Mouse (Mus musculus) C2C12 (cell line): ENCODE results near the gene Foxp2. TPM values are rescaled to one million over a fixed set of nuclear protein-coding genes. Genes with fewer than 3 reads are reported as not detected.

Experiments
- H3K27me3 ChIP-seq: one replicate; pipeline ENCODE4 v1.6.1; 2011; ENCODE audit not compliant: control insufficient read depth, insufficient read depth, insufficient read length
- H3K36me3 ChIP-seq: one replicate; pipeline ENCODE4 v1.6.1; 2011; ENCODE audit not compliant: control insufficient read depth, insufficient read depth
- H3K4me3 ChIP-seq: one replicate; pipeline ENCODE4 v1.5.1; 2011; ENCODE audit warnings: mild to moderate bottlenecking, control low read depth; ENCODE audit not compliant: poor library complexity, insufficient read depth, severe bottlenecking
- H3K79me2 ChIP-seq: one replicate; pipeline ENCODE4 v1.6.1; 2011; ENCODE audit not compliant: control insufficient read depth, insufficient read depth
- H3K79me3 ChIP-seq: one replicate; pipeline ENCODE4 v1.6.1; 2011; ENCODE audit warnings: low read depth, control low read depth
- H3ac ChIP-seq: one replicate; pipeline ENCODE3; 2011; ENCODE audit warnings: low read depth; ENCODE audit not compliant: control insufficient read depth, insufficient read length
- CEBPB ChIP-seq: IDR thresholded peaks from one replicate; pipeline ENCODE4 v1.6.1; 2011; ENCODE audit warnings: low read depth, mild to moderate bottlenecking, control low read depth, moderate library complexity
- CTCF ChIP-seq: IDR thresholded peaks from one replicate; pipeline ENCODE4 v1.5.1; 2011; ENCODE audit not compliant: control insufficient read depth, insufficient read depth, insufficient read length
- FOSL1 ChIP-seq: IDR thresholded peaks from one replicate; pipeline ENCODE4 v1.8.0; 2011; ENCODE audit warnings: mild to moderate bottlenecking, low read length; ENCODE audit not compliant: poor library complexity, insufficient read depth, severe bottlenecking
- MAX ChIP-seq: IDR thresholded peaks from one replicate; pipeline ENCODE4 v1.6.1; 2011; ENCODE audit warnings: mild to moderate bottlenecking, control low read depth
- MYOD1 ChIP-seq: IDR thresholded peaks from one replicate; pipeline ENCODE4 v1.6.1; 2011; ENCODE audit warnings: low read depth; ENCODE audit not compliant: control insufficient read depth, insufficient read length
- MYOG ChIP-seq: IDR thresholded peaks from one replicate; pipeline ENCODE4 v1.6.1; 2011; ENCODE audit not compliant: control insufficient read depth, insufficient read length; ENCODE audit errors: extremely low read depth
- USF1 ChIP-seq: IDR thresholded peaks from one replicate; pipeline ENCODE4 v1.6.1; 2011; ENCODE audit warnings: low read depth, mild to moderate bottlenecking, control low read depth, moderate library complexity
- polyA plus RNA-seq: library from polyadenylated mRNA; unstranded; fragments of >200 nt; fragmentation: generic; extraction: Trizol; gene quantifications from one replicate; pipeline ENCODE4 v1.2.1, GENCODE M21; 2012; ENCODE audit warnings: missing spikeins

Gene Foxp2
- polyA plus RNA-seq, 1 experiment, result not detected

- Histone ChIP-seq H3ac (no peak overlapping the region), H3K79me3 (no peaks in the 10 kb centered on the region), H3K36me3 (no peaks in the 10 kb centered on the region), H3K27me3 (no peaks in the 10 kb centered on the region), H3K4me3 (no peak overlapping the region), H3K79me2 (no peaks in the 10 kb centered on the region)
- TF ChIP-seq MYOD1, result no peak
- no peak for TF ChIP-seq CTCF
- TF ChIP-seq MAX, result no peak
- TF ChIP-seq FOSL1, result no peak
- no peak for TF ChIP-seq USF1
- no peak for TF ChIP-seq MYOG
- no peak for TF ChIP-seq CEBPB
Measured at GRCm38 (mm10) chr6:15318343-15318742, 417.2 kb downstream of the Foxp2 start.

DNA sequence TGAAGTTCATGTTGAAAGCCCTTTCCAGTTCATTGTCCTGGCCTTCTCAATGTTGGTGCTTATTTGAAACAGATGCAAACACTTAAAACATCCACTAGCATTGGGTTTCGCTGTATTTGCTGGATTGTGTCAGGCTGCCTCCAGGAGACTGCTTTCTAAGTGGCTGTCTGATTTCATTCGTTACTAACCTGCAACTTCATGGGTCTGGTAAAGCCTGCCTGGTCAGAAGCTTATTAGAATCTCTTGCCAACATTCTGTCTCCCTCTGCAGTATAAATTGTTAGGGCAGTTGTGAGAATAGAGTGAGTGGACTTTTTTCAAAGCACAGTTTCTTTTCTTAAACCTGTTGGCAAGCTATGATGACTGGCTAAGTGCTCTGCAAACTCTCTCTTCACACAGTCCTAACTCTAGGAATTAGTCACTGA, 420.4 kb downstream of the Foxp2 start:
- Histone ChIP-seq H3K27me3 (no peaks in the 10 kb centered on the region), H3K79me3 (no peaks in the 10 kb centered on the region), H3K36me3 (no peaks in the 10 kb centered on the region), H3ac (no peak overlapping the region), H3K4me3 (no peak overlapping the region), H3K79me2 (no peaks in the 10 kb centered on the region)
- TF ChIP-seq CEBPB, result no peak
- TF ChIP-seq CTCF, result no peak
- no peak for TF ChIP-seq MYOD1

GRCm38 (mm10) chr6:15323099-15323498, 421.9 kb downstream of the Foxp2 start:
- TF ChIP-seq USF1 (no peak), CEBPB (no peak), CTCF (no peak), MYOD1 (no peak), FOSL1 (no peak), MYOG (no peak), MAX (no peak)
- H3K27me3 ChIP-seq, result no peaks in the 10 kb centered on the region
- no peaks in the 10 kb centered on the region for H3K79me2 ChIP-seq
- H3K79me3 ChIP-seq, result no peaks in the 10 kb centered on the region
- no peak overlapping the region for H3K4me3 ChIP-seq
- no peak overlapping the region for H3ac ChIP-seq
- H3K36me3 ChIP-seq, result no peaks in the 10 kb centered on the region

DNA sequence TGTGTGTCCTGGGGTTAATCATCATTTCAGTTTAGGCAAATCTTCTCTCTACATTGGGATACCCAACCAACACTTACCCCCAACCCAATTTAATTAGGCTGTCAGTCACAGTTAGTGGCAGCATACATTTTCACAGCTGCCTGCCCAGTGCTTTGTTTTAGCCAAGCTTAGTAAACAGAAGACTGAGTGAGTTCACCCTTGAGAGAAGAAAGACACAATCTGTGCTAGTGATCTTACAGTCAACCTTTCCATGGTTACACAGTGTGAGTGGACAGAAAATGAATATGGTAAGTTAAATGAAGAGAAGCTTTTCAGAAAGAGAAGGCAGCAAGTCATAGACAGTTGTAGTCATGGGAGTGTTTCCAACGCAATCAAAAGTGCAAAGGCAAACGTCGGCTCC, 446.6 kb downstream of the Foxp2 start:
- no peak overlapping the region for H3ac ChIP-seq
- no peaks in the 10 kb centered on the region for H3K79me3 ChIP-seq
- H3K79me2 ChIP-seq, result no peaks in the 10 kb centered on the region
- TF ChIP-seq CEBPB (no peak), FOSL1 (no peak)
- no peaks in the 10 kb centered on the region for H3K36me3 ChIP-seq
- H3K27me3 ChIP-seq, result no peaks in the 10 kb centered on the region
- no peak overlapping the region for H3K4me3 ChIP-seq

GRCm38 (mm10) chr6:15355852-15356251, 454.7 kb downstream of the Foxp2 start:
- Histone ChIP-seq H3K79me3 (no peaks in the 10 kb centered on the region), H3ac (no peak overlapping the region), H3K79me2 (no peaks in the 10 kb centered on the region), H3K27me3 (no peaks in the 10 kb centered on the region), H3K4me3 (no peak overlapping the region), H3K36me3 (no peaks in the 10 kb centered on the region)
- no peak for TF ChIP-seq USF1
- no peak for TF ChIP-seq CTCF
- TF ChIP-seq MYOD1, result no peak
- no peak for TF ChIP-seq MYOG
- TF ChIP-seq MAX, result no peak
- no peak for TF ChIP-seq FOSL1
- no peak for TF ChIP-seq CEBPB

- no peak overlapping the region for H3K4me3 ChIP-seq
- H3ac ChIP-seq, result no peak overlapping the region
- H3K36me3 ChIP-seq, result no peaks in the 10 kb centered on the region
- TF ChIP-seq FOSL1 (no peak), MYOD1 (no peak)
- H3K79me3 ChIP-seq, result no peaks in the 10 kb centered on the region
- no peaks in the 10 kb centered on the region for H3K79me2 ChIP-seq
- no peaks in the 10 kb centered on the region for H3K27me3 ChIP-seq
Measured at GRCm38 (mm10) chr6:15370281-15370680, 469.1 kb downstream of the Foxp2 start.
